Mouse (Mus musculus) megakaryocyte, adult 5-6 weeks (primary cell): ENCODE measurements around the gene Csnk1d. TPM values are rescaled to one million over a fixed set of nuclear protein-coding genes. Genes with fewer than 3 reads are reported as not detected.

Experiments
- ATAC-seq: 2 replicates; pipeline ENCODE4 v1.8.0; 2016; ENCODE audit warnings: mild to moderate bottlenecking, inconsistent platforms; ENCODE audit not compliant: poor library complexity, severe bottlenecking
- total RNA-seq, 2 experiments: library from RNA; stranded (forward) in 1 of 2; stranded (reverse) in 1 of 2; fragments of 153-499, 151-499 nt in 1 of 2; fragments of 221-1000, 200-1000 nt in 1 of 2; gene quantifications; 2 replicates each; pipeline versions ENCODE4 v1.2.3 to v1.2.4; 2015 to 2017

The Csnk1d gene
- total RNA-seq, 2 experiments from 2014 or later, result 64.8 to 69.7 TPM

- no peak for ATAC-seq
Observed at GRCm38 (mm10) chr11:120988410-120988809, 2.7 kb downstream of the Csnk1d start.

- no peak for ATAC-seq
Observed at GRCm38 (mm10) chr11:120987608-120988007, 3.5 kb downstream of the Csnk1d start.

- ATAC-seq, result no peak
Observed at GRCm38 (mm10) chr11:120984448-120985330, 6.4 kb downstream of the Csnk1d start.

GRCm38 (mm10) chr11:120982459-120982858, 8.7 kb downstream of the Csnk1d start:
- ATAC-seq, result no peak

GRCm38 (mm10) chr11:120981661-120982060, 9.5 kb downstream of the Csnk1d start:
- ATAC-seq, result no peak

- peak; percentile 49 for ATAC-seq
Observed at GRCm38 (mm10) chr11:120980427-120981035, 10.6 kb downstream of the Csnk1d start.

GRCm38 (mm10) chr11:120979711-120980426, 11.3 kb downstream of the Csnk1d start:
- ATAC-seq, result no peak

- ATAC-seq, result no peak
Observed at GRCm38 (mm10) chr11:120973318-120973717, 17.8 kb downstream of the Csnk1d start.

GRCm38 (mm10) chr11:120971237-120971636, 19.9 kb downstream of the Csnk1d start:
- no peak for ATAC-seq

- no peak for ATAC-seq
Observed at GRCm38 (mm10) chr11:120969742-120970141, 21.4 kb downstream of the Csnk1d start.

- ATAC-seq, result no peak
Observed at GRCm38 (mm10) chr11:120965587-120965986, 25.5 kb downstream of the Csnk1d start.

- no peak for ATAC-seq
Observed at GRCm38 (mm10) chr11:120964195-120965157, 26.7 kb downstream of the Csnk1d start.

- ATAC-seq, result no peak
Observed at GRCm38 (mm10) chr11:120962909-120963308, 28.2 kb downstream of the Csnk1d start.

GRCm38 (mm10) chr11:120962050-120962771, 28.9 kb downstream of the Csnk1d start:
- ATAC-seq, result no peak

GRCm38 (mm10) chr11:120961594-120961993, 29.5 kb downstream of the Csnk1d start:
- ATAC-seq, result no peak

- ATAC-seq, result no peak
Observed at GRCm38 (mm10) chr11:120960248-120960647, 30.9 kb downstream of the Csnk1d start.

GRCm38 (mm10) chr11:120959564-120959963, 31.6 kb downstream of the Csnk1d start:
- no peak for ATAC-seq

- no peak for ATAC-seq
Observed at GRCm38 (mm10) chr11:120959066-120959465, 32.1 kb downstream of the Csnk1d start.

GRCm38 (mm10) chr11:120957731-120958257, 33.3 kb downstream of the Csnk1d start:
- peak; percentile 55 for ATAC-seq
